Mouse (Mus musculus): ENCODE data around the gene Mrgpra6. TPM values are rescaled to one million over a fixed set of nuclear protein-coding genes. Genes with fewer than 3 reads are reported as not detected.

The Mrgpra6 gene
- not detected for polyA plus RNA-seq (2012; fragmentation: generic; extraction: Trizol)

- Histone ChIP-seq H3K27me3 (ENCODE audit: control insufficient read depth, insufficient read depth, insufficient read length) (no peaks in the 10 kb centered on the region), H3K4me2 (ENCODE audit: low read depth) (no peak within 1 kb of the TSS), H3K4me3 (no peak within 1 kb of the TSS), H3K79me2 (ENCODE audit: control insufficient read depth, insufficient read depth) (no peaks in the 10 kb centered on the region), H3K36me3 (ENCODE audit: control insufficient read depth, insufficient read depth) (no peaks in the 10 kb centered on the region), H3ac (ENCODE audit: control insufficient read depth, insufficient read length) (no peak within 1 kb of the TSS)
- TF ChIP-seq REST (IDR thresholded peaks at IDR 0.05; ENCODE audit: insufficient read depth, insufficient read length) (no peak), POLR2AphosphoS2 (IDR thresholded peaks at IDR 0.05; ENCODE audit: insufficient read length, low read depth) (no peak), TCF3 (IDR thresholded peaks at IDR 0.05; ENCODE audit: insufficient read length, low read depth) (no peak), SRF (IDR thresholded peaks at IDR 0.05; ENCODE audit: control insufficient read depth, insufficient read length, low read depth) (no peak), MYOD1 (IDR thresholded peaks at IDR 0.05; ENCODE audit: control insufficient read depth in 1 of 3, insufficient read length in 2 of 3, low read depth in 2 of 3) (no peak)
These were observed at the start of gene Mrgpra6 for GRCm38 (mm10) chr7:47204830-47205229. Gene Mrgpra6 (minus strand): TSS chr7:47204920.

GRCm38 (mm10) chr7:47252770-47253169 lies 48.0 kb upstream of the Mrgpra6 start, which contains the start of gene Mrgpra9:
Gene Mrgpra9 (minus strand): TSS chr7:47252848.
- Histone ChIP-seq H3ac (ENCODE audit: control insufficient read depth, insufficient read length) (no peak within 1 kb of the TSS), H3K36me3 (ENCODE audit: control insufficient read depth, insufficient read depth) (no peaks in the 10 kb centered on the region), H3K4me3 (no peak within 1 kb of the TSS), H3K79me2 (ENCODE audit: control insufficient read depth, insufficient read depth) (no peaks in the 10 kb centered on the region), H3K4me2 (ENCODE audit: low read depth) (no peak within 1 kb of the TSS), H3K27me3 (ENCODE audit: control insufficient read depth, insufficient read depth, insufficient read length) (no peaks in the 10 kb centered on the region)
- TF ChIP-seq MAX (IDR thresholded peaks at IDR 0.05; ENCODE audit: low read depth) (no peak), POLR2A (IDR thresholded peaks at IDR 0.05; ENCODE audit: insufficient read length, low read depth) (no peak)

- Histone ChIP-seq H3K4me2 (ENCODE audit: low read depth) (no peak overlapping the region), H3K27me3 (ENCODE audit: control insufficient read depth, insufficient read depth, insufficient read length) (no peaks in the 10 kb centered on the region), H3ac (ENCODE audit: control insufficient read depth, insufficient read length) (no peak overlapping the region), H3K79me2 (ENCODE audit: control insufficient read depth, insufficient read depth) (no peaks in the 10 kb centered on the region), H3K36me3 (ENCODE audit: control insufficient read depth, insufficient read depth) (no peaks in the 10 kb centered on the region), H3K4me3 (no peak overlapping the region)
- no peak for TF ChIP-seq SRF (IDR thresholded peaks at IDR 0.05; ENCODE audit: control insufficient read depth, insufficient read length, low read depth)
- TF ChIP-seq REST (IDR thresholded peaks at IDR 0.05; ENCODE audit: insufficient read depth, insufficient read length), result no peak
- TF ChIP-seq MYOD1 (IDR thresholded peaks at IDR 0.05; ENCODE audit: control insufficient read depth in 1 of 3, insufficient read length in 2 of 3, low read depth in 2 of 3), result no peak
- TF ChIP-seq CEBPB (IDR thresholded peaks at IDR 0.05; ENCODE audit: insufficient read depth, poor library complexity, severe bottlenecking), result no peak
- TF ChIP-seq USF1 (IDR thresholded peaks at IDR 0.05; ENCODE audit: low read depth), result no peak
- no peak for TF ChIP-seq POLR2AphosphoS2 (IDR thresholded peaks at IDR 0.05; ENCODE audit: insufficient read length, low read depth)
- no peak for TF ChIP-seq MAX (IDR thresholded peaks at IDR 0.05; ENCODE audit: low read depth)
- no peak for TF ChIP-seq POLR2A (IDR thresholded peaks at IDR 0.05; ENCODE audit: insufficient read length, low read depth)
- no peak for TF ChIP-seq MYOG (IDR thresholded peaks at IDR 0.05; ENCODE audit: control insufficient read depth in 1 of 3, insufficient read depth in 1 of 3, insufficient read length in 2 of 3, low read depth in 2 of 3)
- no peak for TF ChIP-seq E2F4 (IDR thresholded peaks at IDR 0.05; ENCODE audit: insufficient read depth)
- no peak for TF ChIP-seq TCF3 (IDR thresholded peaks at IDR 0.05; ENCODE audit: insufficient read length, low read depth)
- TF ChIP-seq TCF12 (IDR thresholded peaks at IDR 0.05; ENCODE audit: insufficient read depth, poor library complexity, severe bottlenecking), result no peak
These were observed 39.9 kb upstream of the Mrgpra6 start for GRCm38 (mm10) chr7:47244658-47245057.

- no peak overlapping the region for H3K4me2 ChIP-seq (ENCODE audit: low read depth)
- no peaks in the 10 kb centered on the region for H3K36me3 ChIP-seq (ENCODE audit: control insufficient read depth, insufficient read depth)
- H3ac ChIP-seq (ENCODE audit: control insufficient read depth, insufficient read length), result no peak overlapping the region
- no peak overlapping the region for H3K4me3 ChIP-seq
- H3K79me2 ChIP-seq (ENCODE audit: control insufficient read depth, insufficient read depth), result no peaks in the 10 kb centered on the region
- H3K27me3 ChIP-seq (ENCODE audit: control insufficient read depth, insufficient read depth, insufficient read length), result no peaks in the 10 kb centered on the region
- TF ChIP-seq MYOD1 (IDR thresholded peaks at IDR 0.05; ENCODE audit: control insufficient read depth in 1 of 3, insufficient read length in 2 of 3, low read depth in 2 of 3), result no peak
These were observed 9.4 kb downstream of the Mrgpra6 start for GRCm38 (mm10) chr7:47195271-47195670.

- H3K79me2 ChIP-seq (ENCODE audit: control insufficient read depth, insufficient read depth), result no peaks in the 10 kb centered on the region
- no peak overlapping the region for H3ac ChIP-seq (ENCODE audit: control insufficient read depth, insufficient read length)
- no peak overlapping the region for H3K4me3 ChIP-seq
- H3K27me3 ChIP-seq (ENCODE audit: control insufficient read depth, insufficient read depth, insufficient read length), result peaks cover 10% of the 10 kb centered on the region
- H3K36me3 ChIP-seq (ENCODE audit: control insufficient read depth, insufficient read depth), result no peaks in the 10 kb centered on the region
- TF ChIP-seq E2F4 (IDR thresholded peaks at IDR 0.05; ENCODE audit: insufficient read depth) (no peak), MYOG (IDR thresholded peaks at IDR 0.05; ENCODE audit: control insufficient read depth in 1 of 3, insufficient read depth in 1 of 3, insufficient read length in 2 of 3, low read depth in 2 of 3) (no peak), CEBPB (IDR thresholded peaks at IDR 0.05; ENCODE audit: insufficient read depth, poor library complexity, severe bottlenecking) (no peak), SRF (IDR thresholded peaks at IDR 0.05; ENCODE audit: control insufficient read depth, insufficient read length, low read depth) (no peak), REST (IDR thresholded peaks at IDR 0.05; ENCODE audit: insufficient read depth, insufficient read length) (no peak), MAX (IDR thresholded peaks at IDR 0.05; ENCODE audit: low read depth) (no peak), TCF3 (IDR thresholded peaks at IDR 0.05; ENCODE audit: insufficient read length, low read depth) (no peak), POLR2AphosphoS2 (IDR thresholded peaks at IDR 0.05; ENCODE audit: insufficient read length, low read depth) (no peak), USF1 (IDR thresholded peaks at IDR 0.05; ENCODE audit: low read depth) (no peak), MYOD1 (IDR thresholded peaks at IDR 0.05; ENCODE audit: control insufficient read depth in 1 of 3, insufficient read length in 2 of 3, low read depth in 2 of 3) (no peak), TCF12 (IDR thresholded peaks at IDR 0.05; ENCODE audit: insufficient read depth, poor library complexity, severe bottlenecking) (no peak), POLR2A (IDR thresholded peaks at IDR 0.05; ENCODE audit: insufficient read length, low read depth) (no peak)
- H3K4me2 ChIP-seq (ENCODE audit: low read depth), result no peak overlapping the region
These were observed 33.9 kb downstream of the Mrgpra6 start for GRCm38 (mm10) chr7:47170814-47171213.
